Mouse (Mus musculus) liver, embryonic 11.5 days (tissue): Measurements from ENCODE around the gene Gm17689. TPM values are rescaled to one million over a fixed set of nuclear protein-coding genes. Genes with fewer than 3 reads are reported as not detected.

Experiments
- ATAC-seq: fragments of 200-750 bp; cut with Nextera tagmentation; replicated peaks from 2 replicates; pipeline ENCODE4 v1.8.0; 2017; ENCODE audit warnings: moderate number of reproducible peaks, mild to moderate bottlenecking, moderate TSS enrichment, moderate library complexity; ENCODE audit not compliant: low FRiP score
- DNase-seq: peaks from one replicate; pipeline ENCODE4 v3.0.0-alpha.2; 2017; ENCODE audit warnings: low spot score
- H3K27ac ChIP-seq: fragments of 300-500 bp; sonication (generic); 2 replicates; pipeline ENCODE4 v1.5.1; 2014; ENCODE audit warnings: mild to moderate bottlenecking, low read depth, low read length, control low read depth
- H3K27me3 ChIP-seq: fragments of 300-500 bp; sonication (generic); replicated peaks from 2 replicates; pipeline ENCODE4 v1.6.1; 2014; ENCODE audit warnings: low read length, mixed read lengths; ENCODE audit not compliant: control insufficient read depth, insufficient read depth
- H3K36me3 ChIP-seq: fragments of 300-500 bp; sonication (generic); 2 replicates; pipeline ENCODE4 v1.6.1; 2014; ENCODE audit warnings: mild to moderate bottlenecking, low read length, moderate library complexity, mixed read lengths; ENCODE audit not compliant: control insufficient read depth, insufficient read depth
- H3K4me1 ChIP-seq: fragments of 300-500 bp; sonication (generic); replicated peaks from 2 replicates; pipeline ENCODE4 v1.6.1; 2014; ENCODE audit warnings: low read length, mixed read lengths; ENCODE audit not compliant: control insufficient read depth, insufficient read depth
- H3K4me2 ChIP-seq: fragments of 300-500 bp; sonication (generic); 2 replicates; pipeline ENCODE4 v1.6.1; 2014; ENCODE audit warnings: mild to moderate bottlenecking, control low read depth, moderate library complexity
- H3K4me3 ChIP-seq: fragments of 300-500 bp; sonication (generic); 2 replicates; pipeline ENCODE4 v1.5.1; 2014; ENCODE audit warnings: low read depth, low read length, control low read depth
- H3K9ac ChIP-seq: fragments of 300-500 bp; sonication (generic); 2 replicates; pipeline ENCODE4 v1.6.1; 2014; ENCODE audit warnings: low read depth, low read length, control low read depth
- H3K9me3 ChIP-seq: fragments of 300-500 bp; sonication (generic); 2 replicates; pipeline ENCODE4 v1.6.1; 2016; ENCODE audit warnings: low read length, inconsistent platforms, mixed read lengths; ENCODE audit not compliant: control insufficient read depth
- WGBS: fragments of 180-500 bp; shearing (Covaris S2); extraction: QIAGEN DNeasy Blood & Tissue Kit; methylation state at CpG from one replicate; pipeline ENCODE4 v1.1.7; 2014; 5-methylcytosine and 5-hydroxymethylcytosine counted together
- polyA plus RNA-seq: library from polyadenylated mRNA; unstranded; fragments of >200 nt; fragmentation: Nextera tagmentation; extraction: Ambion mirVana; gene quantifications from 2 replicates; pipeline ENCODE4 v1.2.1, GENCODE M21; 2014

Gm17689 gene
- polyA plus RNA-seq = not detected in 2 replicates

DNA sequence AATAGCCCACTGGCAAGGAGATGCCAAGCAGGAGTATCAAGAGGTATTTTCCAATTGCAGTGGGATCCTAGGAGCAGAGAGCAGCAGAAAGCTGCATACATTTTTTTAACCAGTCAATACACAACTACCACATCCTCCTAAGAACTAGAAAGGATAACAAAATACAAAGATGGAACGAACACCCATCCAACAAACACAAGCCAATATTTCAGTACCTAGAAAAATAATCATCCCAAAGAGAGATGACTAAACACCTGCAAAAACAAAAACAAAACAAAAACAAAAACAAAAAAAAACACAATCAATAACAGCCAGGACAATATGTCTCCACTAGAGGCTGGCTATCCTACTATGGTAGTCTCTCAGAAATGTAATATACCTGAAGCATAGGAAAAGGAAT, at the start of gene Gm17689:
Gm17689 (minus strand) TSS at position 101 of the 400 bp plus-strand sequence.
- H3K4me2 ChIP-seq = no peak within 1 kb of the TSS
- peaks cover 4% of the 10 kb centered on the region; the same call in 1 of the 2 replicates for H3K9me3 ChIP-seq
- DNase-seq (no peak), ATAC-seq (no peak)
- H3K27ac ChIP-seq = no peak within 1 kb of the TSS
- no peak within 1 kb of the TSS for H3K4me3 ChIP-seq
- H3K4me1 ChIP-seq = no peaks in the 10 kb centered on the region
- H3K27me3 ChIP-seq = no peaks in the 10 kb centered on the region
- no peaks in the 10 kb centered on the region for H3K36me3 ChIP-seq
- H3K9ac ChIP-seq = no peak within 1 kb of the TSS
- 50% methylated on average over 1 of the region's 1 CpGs for WGBS

DNA sequence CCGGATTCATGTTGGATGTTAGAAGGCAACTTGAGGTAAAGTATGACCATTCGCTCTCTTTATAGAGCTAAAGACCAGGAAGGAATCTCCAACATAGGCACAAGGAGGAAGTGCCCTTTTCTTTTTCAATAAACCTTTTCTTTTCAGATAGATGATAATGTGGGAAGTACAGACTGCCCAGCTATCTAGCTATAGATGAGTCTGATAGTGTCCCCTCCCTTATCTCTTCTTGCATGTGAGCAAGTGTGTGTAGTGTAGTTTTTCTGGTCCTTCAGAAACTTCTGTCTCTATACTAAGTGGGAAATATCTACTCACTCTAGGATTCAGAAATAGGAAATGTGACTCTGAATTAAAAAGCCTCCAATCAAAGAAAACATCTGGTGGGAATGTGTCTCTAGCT, 40.6 kb downstream of the Gm17689 start, which contains the start of gene Gm5615:
Gm5615 (minus strand) TSS at position 101 of the 400 bp plus-strand sequence.
- Histone ChIP-seq H3K36me3 (no peaks in the 10 kb centered on the region), H3K4me2 (no peak within 1 kb of the TSS), H3K9me3 (0 out of 2 replicates have a peak, but pooled peaks cover 4% of the 10 kb centered on the region), H3K27ac (no peak within 1 kb of the TSS), H3K4me3 (no peak within 1 kb of the TSS), H3K4me1 (no peaks in the 10 kb centered on the region), H3K27me3 (no peaks in the 10 kb centered on the region), H3K9ac (no peak within 1 kb of the TSS)
- ATAC-seq = no peak
- 84% methylated on average over 2 of the region's 2 CpGs for WGBS
- no peak for DNase-seq

Other genes starting within 250 kb of the Gm17689 start
- not detected in 2 replicates for gene Gm7257, start 150.8 kb downstream of the Gm17689 start, polyA plus RNA-seq
- gene Gm9513, start 107.0 kb downstream of the Gm17689 start, polyA plus RNA-seq = not detected in 2 replicates
- gene Gm5615, start 40.7 kb downstream of the Gm17689 start, polyA plus RNA-seq = not detected in 2 replicates
- gene A630095E13Rik, start 60.7 kb upstream of the Gm17689 start, polyA plus RNA-seq = not detected in 2 replicates
- not detected in 2 replicates for gene Acrv1, start 110.6 kb upstream of the Gm17689 start, polyA plus RNA-seq
- gene Chek1, start 144.4 kb upstream of the Gm17689 start, polyA plus RNA-seq = 50.7 and 52.3 TPM in 2 replicates
- gene Stt3a, start 185.0 kb upstream of the Gm17689 start, polyA plus RNA-seq = 296 and 315 TPM in 2 replicates
- gene Ei24, start 214.8 kb upstream of the Gm17689 start, polyA plus RNA-seq = 39.4 and 45.0 TPM in 2 replicates
- gene Fez1, start 239.2 kb upstream of the Gm17689 start, polyA plus RNA-seq = 2.7 and 3.2 TPM in 2 replicates